Mouse (Mus musculus) lung, adult 2 months (tissue): ENCODE results near the gene Baz1a.

ENCODE experiments used
- CTCF ChIP-seq: fragments of 200-500 bp; IDR thresholded peaks from 2 replicates; pipeline ENCODE4 v1.5.1; 2011; ENCODE audit warnings: mild to moderate bottlenecking, low read length, control low read depth; ENCODE audit not compliant: insufficient read depth
- POLR2A ChIP-seq: fragments of 200-500 bp; IDR thresholded peaks from 2 replicates; pipeline ENCODE4 v1.6.1; 2011; ENCODE audit warnings: low read depth, mild to moderate bottlenecking, control low read depth, low read length, borderline replicate concordance; ENCODE audit errors: extremely low read depth

GRCm38 (mm10) chr12:54999016-54999690 is 15.0 kb downstream of the Baz1a start:
- TF ChIP-seq CTCF: no peak
- no peak for TF ChIP-seq POLR2A
